In the genomic region with DNA sequence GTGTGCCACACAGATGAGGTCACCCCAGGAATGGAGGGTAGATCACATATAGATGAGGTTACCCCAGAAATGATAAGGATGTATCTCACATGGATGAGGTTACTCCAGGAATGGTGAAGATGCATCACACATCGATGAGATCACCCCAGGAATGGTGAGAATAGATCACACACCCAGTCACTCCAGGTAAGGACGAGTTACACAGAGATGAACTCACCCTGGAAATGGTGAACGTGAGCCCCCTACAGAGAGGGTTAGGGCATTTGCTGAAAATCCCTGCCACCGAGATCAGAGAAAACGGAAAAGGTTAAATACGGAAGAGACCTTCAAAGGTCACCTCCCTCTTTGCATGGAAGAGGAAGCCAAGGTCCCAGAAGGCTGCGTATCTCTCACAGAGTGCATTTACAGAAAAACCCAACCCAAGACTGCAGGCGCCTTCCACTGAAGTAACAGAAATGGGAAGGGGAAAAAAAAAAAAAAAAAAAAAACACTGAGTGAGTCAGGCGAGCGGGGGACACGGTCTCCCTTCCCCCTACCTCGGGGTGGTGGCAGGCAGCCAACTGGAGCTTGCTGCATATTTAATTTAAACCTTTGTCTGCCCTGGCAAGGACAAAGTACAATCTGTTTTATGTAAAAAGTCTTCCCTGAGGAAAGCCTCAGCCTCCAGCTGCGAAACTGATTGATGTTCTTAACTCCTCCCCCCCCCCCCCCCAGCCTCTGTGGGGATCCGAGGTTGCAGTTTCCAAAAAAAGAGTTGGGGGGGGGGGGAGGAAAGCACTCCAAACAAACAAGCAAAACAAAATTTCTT, we compare ENCODE assay signal across 8 mouse cellular contexts.
A peak's percentile ranks its signal among the peaks of the same experiment; 100 is the strongest.
DNase-seq lines count a peak whose midpoint lies in the region; ATAC-seq and TF ChIP-seq lines count a peak whose summit lies in the region.

No protein-coding gene starts in this region.

- H3K4me3 ChIP-seq in ES-Bruce4 (ENCODE audit: low read depth, low read length) = peak overlapping the region; percentile 30; the same call in 1 of the 2 replicates
- H3K4me3 ChIP-seq in forebrain, embryonic 15.5 days = peak overlapping the region; percentile 24
- peak overlapping the region; percentile 32 for H3K4me3 ChIP-seq in liver, embryonic 15.5 days (replicated peaks)
- no peak overlapping the region for H3K4me3 ChIP-seq in neural tube, embryonic 12.5 days

- intact Hi-C loops in heart, postnatal 10 days (cut with DNase I) = loop anchor here (2.0 kb wide), 2 partner anchors 83 to 139 kb away; no protein-coding TSS in a partner anchor

- WGBS in forebrain, embryonic 15.5 days = under 1% methylated on average over 14 of the region's 14 CpGs
- WGBS in liver, embryonic 15.5 days (ENCODE audit: insufficient replicate concordance) = 1% methylated on average over 14 of the region's 14 CpGs
- WGBS in neural tube, embryonic 12.5 days = under 1% methylated on average over 14 of the region's 14 CpGs

- no peaks in the 10 kb centered on the region for H3K36me3 ChIP-seq in ES-Bruce4 (ENCODE audit: control insufficient read depth, insufficient read depth, low read length, poor library complexity, severe bottlenecking)
- H3K36me3 ChIP-seq in forebrain, embryonic 15.5 days = no peaks in the 10 kb centered on the region
- H3K36me3 ChIP-seq in liver, embryonic 15.5 days (replicated peaks) = no peaks in the 10 kb centered on the region
- H3K36me3 ChIP-seq in neural tube, embryonic 12.5 days = no peaks in the 10 kb centered on the region

- H3K4me1 ChIP-seq in ES-Bruce4 (ENCODE audit: control insufficient read depth, insufficient read depth, low read length) = peaks cover 9% of the 10 kb centered on the region
- peaks cover 46% of the 10 kb centered on the region for H3K4me1 ChIP-seq in forebrain, embryonic 15.5 days
- peaks cover 20% of the 10 kb centered on the region; the same call in 1 of the 2 replicates for H3K4me1 ChIP-seq in liver, embryonic 15.5 days (replicated peaks)
- H3K4me1 ChIP-seq in neural tube, embryonic 12.5 days = peaks cover 38% of the 10 kb centered on the region

- H3K27ac ChIP-seq in ES-Bruce4 (ENCODE audit: insufficient read depth, low read length) = peak overlapping the region; percentile 93
- peak overlapping the region; percentile 98 for H3K27ac ChIP-seq in forebrain, embryonic 15.5 days (replicated peaks)
- H3K27ac ChIP-seq in liver, embryonic 15.5 days (replicated peaks) = no peak overlapping the region; the same call in 1 of the 2 replicates
- H3K27ac ChIP-seq in neural tube, embryonic 12.5 days = peak overlapping the region; percentile 90

- no peaks in the 10 kb centered on the region for H3K9me3 ChIP-seq in ES-Bruce4 (replicated peaks; ENCODE audit: control insufficient read depth, insufficient read depth, low read length, poor library complexity, severe bottlenecking)
- H3K9me3 ChIP-seq in forebrain, embryonic 15.5 days = no peaks in the 10 kb centered on the region
- H3K9me3 ChIP-seq in liver, embryonic 15.5 days (replicated peaks) = no peaks in the 10 kb centered on the region
- H3K9me3 ChIP-seq in neural tube, embryonic 12.5 days = no peaks in the 10 kb centered on the region

- H3K4me2 ChIP-seq in forebrain, embryonic 15.5 days (replicated peaks) = peak overlapping the region; percentile 40
- H3K4me2 ChIP-seq in liver, embryonic 15.5 days = peak overlapping the region; percentile 58
- H3K4me2 ChIP-seq in neural tube, embryonic 12.5 days (replicated peaks) = peak overlapping the region; percentile 52

- H3K27me3 ChIP-seq in ES-Bruce4 (ENCODE audit: control insufficient read depth, insufficient read depth, low read length, poor library complexity, severe bottlenecking) = no peaks in the 10 kb centered on the region
- H3K27me3 ChIP-seq in forebrain, embryonic 15.5 days = no peaks in the 10 kb centered on the region
- no peaks in the 10 kb centered on the region; the same call in 1 of the 2 replicates for H3K27me3 ChIP-seq in liver, embryonic 15.5 days
- no peaks in the 10 kb centered on the region for H3K27me3 ChIP-seq in neural tube, embryonic 12.5 days (replicated peaks)

- TF ChIP-seq CTCF in ES-Bruce4 (IDR thresholded peaks at IDR 0.05; ENCODE audit: low read depth, low read length) = no peak

- no peak for TF ChIP-seq POLR2A in ES-Bruce4 (IDR thresholded peaks at IDR 0.05; ENCODE audit: insufficient read depth, low read length)

- peak; percentile 27; the same call in 1 of the 2 replicates for ATAC-seq in cerebellum, adult (ENCODE audit: insufficient number of reproducible peaks, low FRiP score, low TSS enrichment)
- ATAC-seq in forebrain, embryonic 15.5 days (replicated peaks) = peak; percentile 73
- 0 out of 2 replicates have a peak, but pooled peaks have one; percentile 11 for ATAC-seq in liver, embryonic 15.5 days (ENCODE audit: insufficient read depth)
- ATAC-seq in neural tube, embryonic 12.5 days (ENCODE audit: low FRiP score, low read depth) = peak; percentile 82

- H3K9ac ChIP-seq in ES-Bruce4 (ENCODE audit: low read depth, poor library complexity, severe bottlenecking) = no peak overlapping the region
- peak overlapping the region; percentile 42 for H3K9ac ChIP-seq in forebrain, embryonic 15.5 days (replicated peaks)
- H3K9ac ChIP-seq in liver, embryonic 15.5 days = no peak overlapping the region
- H3K9ac ChIP-seq in neural tube, embryonic 12.5 days = no peak overlapping the region

- peak; percentile 86 to 90 for DNase-seq in heart, postnatal 10 days
- peak; percentile 95 for DNase-seq in kidney, postnatal 36 days
- peak; percentile 38 for DNase-seq in thymus, postnatal 25 days

- peak; percentile 94 for TF ChIP-seq EP300 in ES-Bruce4 (IDR thresholded peaks at IDR 0.05; ENCODE audit: insufficient read depth, low read depth, low read length)

Comparison
In these comparisons a context has a peak if more than half of its experiments do, and no peak if none do; other contexts are left out.
1. ATAC-seq: peak in every context shown above with its lines; median percentile 82 in neural tube, embryonic 12.5 days; 73 in forebrain, embryonic 15.5 days; 27 in cerebellum, adult; 11 in liver, embryonic 15.5 days.
2. DNase-seq: peak in every context shown above with its lines; median percentile 95 in kidney, postnatal 36 days; 88 in heart, postnatal 10 days; 38 in thymus, postnatal 25 days.